Comparison of ENCODE assay signal across 16 mouse cellular contexts in genomic region chr10:88306235-88306634, GRCm38 (mm10).
DNase-seq lines count a peak whose midpoint lies in the region; ATAC-seq and TF ChIP-seq lines count a peak whose summit lies in the region.
"Had no signal": no experiment of that assay in that cellular context is flagged by ENCODE, and none has a peak within 500 bp of the region (broad histone marks: within the 10 kb centered on the region; RNA-seq: fewer than 3 reads in every experiment).

No protein-coding gene starts in this region.

- no peak for ATAC-seq in intestine, postnatal 0 days
- ATAC-seq in intestine, embryonic 15.5 days = no peak
- ATAC-seq in midbrain, postnatal 0 days (ENCODE audit: low FRiP score) = no peak

- WGBS in intestine, postnatal 0 days = 96% methylated on average over 3 of the region's 3 CpGs
- 96% methylated on average over 3 of the region's 3 CpGs for WGBS in intestine, embryonic 15.5 days
- WGBS in midbrain, postnatal 0 days = 99% methylated on average over 3 of the region's 3 CpGs
- 96% methylated on average over 3 of the region's 3 CpGs for WGBS in midbrain, embryonic 10.5 days

- no peak overlapping the region for H3K27ac ChIP-seq in intestine, postnatal 0 days (ENCODE audit: low read depth, low read length)
- H3K27ac ChIP-seq in intestine, embryonic 15.5 days = no peak overlapping the region
- no peak overlapping the region for H3K27ac ChIP-seq in midbrain, postnatal 0 days (ENCODE audit: low read depth, low read length)
- no peak overlapping the region for H3K27ac ChIP-seq in midbrain, embryonic 10.5 days (replicated peaks)
- H3K27ac ChIP-seq: embryonic facial prominence, embryonic 12.5 days; heart, embryonic 10.5 days; liver, embryonic 13.5 days; macrophage had no signal

- H3K27me3 ChIP-seq in intestine, postnatal 0 days (replicated peaks; ENCODE audit: control insufficient read depth, insufficient read depth, low read length) = no peaks in the 10 kb centered on the region
- no peaks in the 10 kb centered on the region for H3K27me3 ChIP-seq in intestine, embryonic 15.5 days (replicated peaks)
- no peaks in the 10 kb centered on the region for H3K27me3 ChIP-seq in midbrain, postnatal 0 days (ENCODE audit: insufficient read depth, low read length)
- no peaks in the 10 kb centered on the region for H3K27me3 ChIP-seq in midbrain, embryonic 10.5 days (ENCODE audit: low read depth, poor library complexity, severe bottlenecking)
- H3K27me3 ChIP-seq: embryonic facial prominence, embryonic 12.5 days; liver, embryonic 13.5 days had no signal

- no peak overlapping the region for H3K9ac ChIP-seq in intestine, postnatal 0 days (ENCODE audit: low read depth, low read length)
- no peak overlapping the region for H3K9ac ChIP-seq in intestine, embryonic 15.5 days
- H3K9ac ChIP-seq in midbrain, postnatal 0 days (replicated peaks; ENCODE audit: low read length, poor library complexity, severe bottlenecking) = no peak overlapping the region
- H3K9ac ChIP-seq: embryonic facial prominence, embryonic 12.5 days; liver, embryonic 13.5 days had no signal

- TF ChIP-seq CTCF in intestine, postnatal 0 days (IDR thresholded peaks at IDR 0.05; ENCODE audit: low read depth) = peak; percentile 46
- TF ChIP-seq CTCF in midbrain, postnatal 0 days (IDR thresholded peaks at IDR 0.05) = peak; percentile 41; the same call in 1 of the 2 replicates

- H3K9me3 ChIP-seq in intestine, postnatal 0 days (ENCODE audit: control insufficient read depth) = no peaks in the 10 kb centered on the region
- H3K9me3 ChIP-seq in intestine, embryonic 15.5 days = no peaks in the 10 kb centered on the region
- no peaks in the 10 kb centered on the region for H3K9me3 ChIP-seq in midbrain, postnatal 0 days (ENCODE audit: low read length)
- H3K9me3 ChIP-seq in midbrain, embryonic 10.5 days (replicated peaks) = no peaks in the 10 kb centered on the region
- H3K9me3 ChIP-seq: embryonic facial prominence, embryonic 12.5 days; heart, embryonic 10.5 days; liver, embryonic 13.5 days had no signal

- H3K4me3 ChIP-seq in intestine, postnatal 0 days (ENCODE audit: low read depth, low read length) = no peak overlapping the region
- H3K4me3 ChIP-seq in intestine, embryonic 15.5 days (replicated peaks) = no peak overlapping the region
- H3K4me3 ChIP-seq in midbrain, postnatal 0 days (ENCODE audit: low read depth, low read length) = no peak overlapping the region
- H3K4me3 ChIP-seq in midbrain, embryonic 10.5 days = no peak overlapping the region
- H3K4me3 ChIP-seq: embryonic facial prominence, embryonic 12.5 days; heart, embryonic 10.5 days; liver, embryonic 13.5 days had no signal

- DNase-seq in midbrain, postnatal 0 days (ENCODE audit: low spot score) = no peak
- DNase-seq in midbrain, embryonic 10.5 days (ENCODE audit: low spot score) = no peak
- peak; percentile 46 for DNase-seq in ZHBTc4 (ENCODE audit: low read depth, low spot score)
- no peak for DNase-seq in B cell, adult 2 months
- no peak for DNase-seq in natural killer cell, adult 2 months (ENCODE audit: low spot score in 2 of 2)
- DNase-seq in spleen, postnatal 36 days (ENCODE audit: low spot score in 2 of 2) = no peak
- DNase-seq: adrenal gland, postnatal 14 days; cerebellum, postnatal 36 days; kidney, adult 11 months; liver, embryonic 13.5 days; right cerebral cortex, adult 18-20 months had no signal

- no peak overlapping the region for H3K4me2 ChIP-seq in intestine, postnatal 0 days (replicated peaks; ENCODE audit: low read depth)
- no peak overlapping the region for H3K4me2 ChIP-seq in intestine, embryonic 15.5 days (replicated peaks)
- H3K4me2 ChIP-seq in midbrain, postnatal 0 days (ENCODE audit: low read depth, low read length, poor library complexity, severe bottlenecking) = no peak overlapping the region
- H3K4me2 ChIP-seq: embryonic facial prominence, embryonic 12.5 days; liver, embryonic 13.5 days had no signal

- no peaks in the 10 kb centered on the region for H3K4me1 ChIP-seq in intestine, postnatal 0 days (replicated peaks; ENCODE audit: control insufficient read depth, insufficient read depth, low read length)
- no peaks in the 10 kb centered on the region for H3K4me1 ChIP-seq in intestine, embryonic 15.5 days (replicated peaks)
- no peaks in the 10 kb centered on the region for H3K4me1 ChIP-seq in midbrain, postnatal 0 days (ENCODE audit: insufficient read depth, low read length)
- no peaks in the 10 kb centered on the region for H3K4me1 ChIP-seq in midbrain, embryonic 10.5 days
- H3K4me1 ChIP-seq: heart, embryonic 10.5 days; liver, embryonic 13.5 days had no signal

- no peaks in the 10 kb centered on the region for H3K36me3 ChIP-seq in intestine, postnatal 0 days (ENCODE audit: control insufficient read depth, insufficient read depth)
- no peaks in the 10 kb centered on the region for H3K36me3 ChIP-seq in intestine, embryonic 15.5 days
- no peaks in the 10 kb centered on the region for H3K36me3 ChIP-seq in midbrain, postnatal 0 days (ENCODE audit: insufficient read depth, low read length)
- no peaks in the 10 kb centered on the region for H3K36me3 ChIP-seq in midbrain, embryonic 10.5 days
- H3K36me3 ChIP-seq: embryonic facial prominence, embryonic 12.5 days; heart, embryonic 10.5 days; liver, embryonic 13.5 days had no signal
